Mouse (Mus musculus): ENCODE measurements at regions not wholly inside any gene's neighbourhood (a gene's known extent, or its start where the extent isn't known, plus 50 kb on each side); places are given as distances from the start of the nearest gene placed in this dataset.

- intact Hi-C loops (cut with DNase I) = no loop called here
- DNase-seq = no peak
These were observed 98.9 kb downstream of the Mab21l3 start for GRCm38 (mm10) chr3:101749841-101750240.

GRCm38 (mm10) chr3:101749031-101749632, 99.6 kb downstream of the Mab21l3 start:
- intact Hi-C loops (cut with DNase I) = no loop called here

GRCm38 (mm10) chr3:101748186-101748585, 100.6 kb downstream of the Mab21l3 start:
- intact Hi-C loops (cut with DNase I) = no loop called here
- no peak for DNase-seq

More at GRCm38 (mm10) chr3:101749031-101749632, 99.6 kb downstream of the Mab21l3 start:
- no peak for DNase-seq

DNA sequence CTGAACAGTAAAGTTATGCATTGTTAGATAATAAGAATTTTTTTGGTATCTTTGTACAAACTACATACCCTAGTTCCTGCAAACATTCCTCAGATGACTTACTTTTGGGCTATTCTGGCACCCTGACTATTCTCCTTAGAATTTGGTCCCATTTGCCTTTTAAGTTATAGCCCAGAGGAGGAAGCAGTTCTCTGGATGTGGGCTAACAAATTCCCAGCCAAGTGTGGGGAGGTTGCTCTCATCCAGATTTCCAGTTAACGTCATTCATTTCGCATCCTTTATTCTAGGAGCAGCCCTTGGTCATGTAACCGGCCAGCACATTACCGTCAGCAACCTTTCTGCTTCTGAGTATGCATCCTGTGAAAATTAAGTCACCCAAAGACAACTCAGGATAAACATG, 107.9 kb downstream of the Mab21l3 start:
- DNase-seq = no peak
- intact Hi-C loops (cut with DNase I) = no loop called here

DNA sequence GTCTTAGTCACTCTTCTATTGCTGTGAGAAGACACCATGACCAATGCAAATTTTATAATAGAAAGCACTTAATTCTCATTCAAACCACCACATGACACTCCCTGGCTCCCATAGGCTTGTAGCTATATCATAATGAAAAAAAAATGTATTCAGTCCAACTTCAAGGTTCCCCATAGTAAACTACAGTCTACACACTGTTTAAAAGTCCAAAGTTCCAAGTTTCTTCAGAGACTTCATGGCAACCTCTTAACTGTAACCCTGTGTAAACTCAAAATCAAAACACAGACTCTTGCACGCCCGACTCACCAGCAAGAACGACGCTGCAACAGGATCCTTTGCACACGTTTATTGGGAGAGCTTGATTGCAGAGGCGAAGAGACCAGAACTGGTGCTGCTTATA, 111.6 kb downstream of the Mab21l3 start:
- no peak for DNase-seq
- intact Hi-C loops (cut with DNase I) = no loop called here

- intact Hi-C loops (cut with DNase I) = no loop called here
- DNase-seq = no peak
These were observed 119.7 kb downstream of the Mab21l3 start for GRCm38 (mm10) chr3:101729044-101729443.

DNA sequence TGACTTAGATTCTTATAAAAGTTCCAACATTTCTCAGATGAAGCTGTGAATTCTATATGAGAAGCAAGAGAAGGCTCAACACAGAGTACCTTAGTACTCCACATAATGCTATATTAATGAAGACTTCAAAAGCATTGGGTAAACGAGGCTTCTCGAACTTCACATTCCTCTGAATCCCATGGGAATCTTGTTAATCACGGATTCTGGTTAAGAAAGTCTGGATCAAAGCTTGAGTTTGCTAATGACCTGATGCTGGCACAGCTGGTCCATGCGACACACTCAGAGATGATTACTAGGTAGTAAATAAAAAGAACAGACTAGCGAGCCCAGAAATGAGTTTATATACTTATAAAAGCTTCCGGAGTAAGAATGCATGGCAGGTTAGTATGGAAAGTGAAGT, 118.4 kb upstream of the Atp1a1 start:
- intact Hi-C loops (cut with DNase I) = no loop called here
- no peak for DNase-seq

GRCm38 (mm10) chr3:101722001-101722400, 117.5 kb upstream of the Atp1a1 start:
- no peak for DNase-seq
- intact Hi-C loops (cut with DNase I) = no loop called here

DNA sequence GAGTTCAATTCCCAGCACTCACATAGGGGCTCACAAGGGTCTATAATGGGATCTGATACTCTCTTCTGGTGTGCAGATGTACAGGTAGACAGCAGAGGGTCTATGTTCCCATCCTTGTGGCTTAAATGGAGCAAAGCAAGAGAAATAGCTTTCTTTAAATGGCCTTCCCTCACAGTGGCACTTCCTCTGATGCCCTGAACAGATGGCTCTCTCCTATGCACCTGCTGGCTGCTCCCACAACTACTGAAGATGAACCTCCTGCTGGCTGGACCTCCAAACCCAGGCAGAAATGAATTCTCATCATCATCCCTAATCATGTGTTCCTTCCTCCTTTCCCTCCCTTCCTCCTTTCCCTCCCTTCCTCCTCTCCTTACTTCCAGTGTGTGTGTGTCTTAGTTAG, 110.9 kb upstream of the Atp1a1 start:
- no peak for DNase-seq
- intact Hi-C loops (cut with DNase I) = no loop called here

- no peak for DNase-seq
- intact Hi-C loops (cut with DNase I) = loop anchor here (5.0 kb wide), 1 partner anchor 103 kb away; no protein-coding TSS in a partner anchor
These were observed 110.3 kb upstream of the Atp1a1 start for GRCm38 (mm10) chr3:101714810-101715209.

DNA sequence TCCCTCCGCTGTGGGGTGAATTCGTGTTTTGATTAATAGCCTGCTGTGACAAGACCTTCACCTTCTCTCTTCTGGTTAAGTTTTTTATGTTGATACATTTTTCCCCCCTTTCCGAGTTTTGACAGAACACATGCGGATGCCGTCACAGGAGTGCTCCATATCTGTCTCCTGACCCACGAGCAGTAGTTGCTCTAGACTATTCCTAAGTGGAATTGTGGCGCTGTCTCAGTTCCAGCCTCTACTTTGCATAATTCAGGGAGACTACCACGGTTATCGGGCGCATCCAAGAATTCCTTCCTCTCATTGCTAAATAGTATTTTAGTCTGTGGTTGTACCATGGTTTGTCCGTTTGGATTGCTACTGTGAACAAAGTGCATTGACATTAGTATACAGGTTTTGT, 109.2 kb upstream of the Atp1a1 start:
- DNase-seq = no peak
- intact Hi-C loops (cut with DNase I) = loop anchor here (2.0 to 5.0 kb wide), 2 partner anchors 93 to 101 kb away; no protein-coding TSS in a partner anchor

DNA sequence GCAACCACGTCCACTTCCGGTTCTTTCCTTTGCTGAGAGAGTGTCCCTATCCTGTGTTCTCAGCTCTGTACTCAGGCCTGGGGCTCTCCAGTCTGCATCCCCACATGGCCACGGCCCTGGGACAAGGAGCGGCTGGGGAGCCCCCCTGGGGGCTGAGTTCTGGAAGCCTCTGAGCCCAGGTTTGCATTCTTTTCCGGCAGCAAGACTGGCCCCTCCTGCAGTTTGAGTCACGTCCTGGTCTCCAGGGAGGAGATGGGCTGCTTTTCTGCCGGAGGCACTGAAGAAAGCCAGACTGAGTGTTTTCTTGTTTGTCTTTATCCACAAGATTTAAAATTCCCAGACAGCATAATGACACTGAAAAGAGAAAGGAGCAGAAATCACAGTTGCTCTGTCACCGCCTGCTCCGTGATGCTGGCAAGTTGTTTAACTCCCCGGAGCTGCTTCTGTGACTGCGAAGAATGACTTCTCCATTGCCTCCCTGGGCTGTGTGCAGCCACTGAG, 108.7 kb upstream of the Atp1a1 start:
- DNase-seq = peak; percentile 58 to 62
- intact Hi-C loops (cut with DNase I) = loop anchor here (2.0 to 5.0 kb wide), 2 partner anchors 94 to 101 kb away; no protein-coding TSS in a partner anchor

GRCm38 (mm10) chr3:101712666-101713065, 108.2 kb upstream of the Atp1a1 start:
- intact Hi-C loops (cut with DNase I) = loop anchor here (2.0 to 5.0 kb wide), 2 partner anchors 94 to 100 kb away; no protein-coding TSS in a partner anchor
- no peak for DNase-seq

- DNase-seq = peak; percentile 62 to 64
- intact Hi-C loops (cut with DNase I) = loop anchor here (2.0 to 5.0 kb wide), 2 partner anchors 95 to 99 kb away; no protein-coding TSS in a partner anchor
These were observed 107.2 kb upstream of the Atp1a1 start for GRCm38 (mm10) chr3:101711594-101712171.

DNA sequence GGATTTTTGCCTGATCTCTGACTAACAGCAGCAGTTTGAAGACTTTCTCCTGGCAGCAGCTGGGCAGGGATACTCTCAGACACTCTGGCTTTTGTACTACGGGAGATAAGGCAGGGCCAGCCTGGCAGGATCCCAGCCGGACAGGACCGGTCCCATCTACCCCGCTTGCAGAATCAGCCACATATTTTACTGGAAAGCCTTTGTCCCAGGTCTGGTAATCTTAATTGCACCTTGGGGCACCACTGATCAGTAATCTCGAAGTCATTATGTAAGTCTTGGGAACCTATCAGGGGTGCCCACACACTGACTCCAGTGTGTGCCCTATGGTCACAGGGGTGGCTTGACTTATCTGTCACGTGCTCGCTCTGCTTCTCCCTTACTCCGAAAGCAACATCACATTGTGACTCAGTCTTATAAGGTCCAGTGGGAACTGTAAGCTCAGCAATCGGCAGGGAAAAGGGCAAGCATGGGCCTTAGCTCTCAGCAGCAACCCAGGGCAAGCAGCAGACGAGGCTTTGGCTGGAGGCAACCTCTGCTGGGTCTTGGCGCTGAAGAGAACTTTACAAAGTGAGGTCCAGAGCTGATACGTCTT, 105.0 kb upstream of the Atp1a1 start:
- intact Hi-C loops (cut with DNase I) = loop anchor here (5.0 kb wide), 1 partner anchor 202 kb away; no protein-coding TSS in a partner anchor
- DNase-seq = peak; percentile 53 to 76

- DNase-seq = no peak
- intact Hi-C loops (cut with DNase I) = loop anchor here (5.0 kb wide), 1 partner anchor 202 kb away; no protein-coding TSS in a partner anchor
These were observed 104.3 kb upstream of the Atp1a1 start for GRCm38 (mm10) chr3:101708821-101709220.

GRCm38 (mm10) chr3:101704919-101705318, 100.4 kb upstream of the Atp1a1 start:
- intact Hi-C loops (cut with DNase I) = loop anchor here (5.0 kb wide), 1 partner anchor 198 kb away; no protein-coding TSS in a partner anchor
- DNase-seq = no peak

- intact Hi-C loops (cut with DNase I) = no loop called here
- no peak for DNase-seq
These were observed 99.8 kb upstream of the Atp1a1 start for GRCm38 (mm10) chr3:101704326-101704725.

- no peak for DNase-seq
- intact Hi-C loops (cut with DNase I) = no loop called here
These were observed 97.3 kb upstream of the Atp1a1 start for GRCm38 (mm10) chr3:101701763-101702173.

- DNase-seq = peak; percentile 29 to 49
- intact Hi-C loops (cut with DNase I) = no loop called here
These were observed 96.6 kb upstream of the Atp1a1 start for GRCm38 (mm10) chr3:101700974-101701610.
